Mouse (Mus musculus) ES-Bruce4 (cell line): ENCODE measurements around the gene Rftn2.

Experiments
- CTCF ChIP-seq: IDR thresholded peaks from one replicate; pipeline ENCODE4 v1.8.1; 2011; ENCODE audit warnings: low read depth, low read length
- EP300 ChIP-seq: IDR thresholded peaks from 2 replicates; pipeline ENCODE4 v1.6.1; 2011; ENCODE audit warnings: low read depth, low read length; ENCODE audit not compliant: insufficient read depth
- POLR2A ChIP-seq: IDR thresholded peaks from one replicate; pipeline ENCODE4 v1.8.1; 2011; ENCODE audit warnings: low read length; ENCODE audit not compliant: insufficient read depth

GRCm38 (mm10) chr1:55224111-55224510 is 2.5 kb downstream of the Rftn2 start:
- no peak for TF ChIP-seq POLR2A
- TF ChIP-seq CTCF, result no peak
- no peak for TF ChIP-seq EP300
